Mouse (Mus musculus): Measurements from ENCODE around the gene Zfp92. TPM values are rescaled to one million over a fixed set of nuclear protein-coding genes. Genes with fewer than 3 reads are reported as not detected.

The Zfp92 gene
- total and polyA plus RNA-seq, 3 experiments: 0.04 TPM; not detected in 2

DNA sequence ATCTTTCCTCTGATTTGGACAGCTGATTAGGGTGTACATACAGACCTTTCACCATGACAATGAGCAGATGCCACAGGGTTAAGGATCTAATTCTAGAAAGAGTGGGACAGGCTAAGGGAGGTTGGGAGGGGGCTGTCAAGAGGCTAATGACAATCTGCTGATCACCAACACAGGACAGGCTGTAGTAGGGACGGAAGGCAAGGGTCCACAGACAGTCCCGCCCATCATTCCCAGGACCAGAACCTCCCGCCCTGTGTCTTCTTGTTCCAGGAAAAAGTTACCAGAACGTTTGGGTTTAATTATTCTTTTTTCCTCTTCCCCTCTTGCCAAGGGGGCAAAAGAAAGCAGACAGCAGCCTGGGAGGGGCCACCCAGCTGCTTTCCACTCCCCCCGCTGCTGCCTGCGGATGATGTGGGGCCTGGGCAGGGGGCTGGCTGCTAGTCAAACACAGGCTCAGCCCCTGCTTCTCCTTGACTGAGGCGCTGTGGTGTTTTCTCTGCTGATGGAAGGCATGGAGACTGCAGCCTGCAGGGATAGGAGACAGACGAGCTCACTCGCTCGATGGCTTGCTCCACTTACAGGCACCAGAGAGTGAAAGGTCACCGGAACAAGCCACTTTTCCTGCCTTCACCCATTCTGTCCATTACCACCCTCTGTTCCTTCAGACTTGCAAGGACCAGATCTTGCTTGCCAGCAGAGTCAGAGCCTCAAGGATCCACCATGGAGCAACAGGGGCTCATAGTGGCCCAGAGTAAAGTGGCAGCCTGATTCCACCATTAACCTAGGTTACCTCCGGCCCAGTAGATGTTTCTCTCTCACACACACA lies 63.7 kb downstream of the Zfp92 start:
- TF ChIP-seq ZKSCAN1 (IDR thresholded peaks at IDR 0.05; ENCODE audit: borderline replicate concordance, low read depth, low read length) (no peak), JUN (IDR thresholded peaks at IDR 0.05; ENCODE audit: insufficient read depth, low read depth, low read length) (no peak), GABPA (IDR thresholded peaks at IDR 0.05; ENCODE audit: insufficient replicate concordance, low read depth, low read length) (no peak), ELF1 (IDR thresholded peaks at IDR 0.05; ENCODE audit: low read depth, low read length) (no peak), ZMIZ1 (IDR thresholded peaks at IDR 0.05; ENCODE audit: low read depth, low read length) (no peak), NRF1 (IDR thresholded peaks at IDR 0.05; ENCODE audit: low read depth, low read length) (no peak), UBTF (IDR thresholded peaks at IDR 0.05; ENCODE audit: low read depth, low read length) (no peak), KAT2A (IDR thresholded peaks at IDR 0.05; ENCODE audit: insufficient replicate concordance, low read length) (no peak), SMC3 (IDR thresholded peaks at IDR 0.05; ENCODE audit: low read depth, low read length) (no peak), NELFE (IDR thresholded peaks at IDR 0.05; ENCODE audit: low read depth, low read length) (no peak), ETS1 (conservative IDR thresholded peaks at IDR 0.05; ENCODE audit: low read depth, low read length) (no peak), USF2 (conservative IDR thresholded peaks at IDR 0.05; ENCODE audit: low read depth, low read length) (no peak), HCFC1 (IDR thresholded peaks at IDR 0.05; ENCODE audit: low read depth, low read length) (no peak), RAD21 (IDR thresholded peaks at IDR 0.05; ENCODE audit: low read depth, low read length) (no peak), MYC (IDR thresholded peaks at IDR 0.05; ENCODE audit: low read depth, low read length) (no peak)
- Histone ChIP-seq H3K27ac (ENCODE audit: insufficient read depth, low read depth) (no peak overlapping the region), H3K4me3 (replicated peaks in 1 of 3; ENCODE audit: low read depth in 2 of 3, low read length in 2 of 3, poor library complexity in 1 of 3) (no peak overlapping the region), H3K36me3 (replicated peaks in 1 of 2; ENCODE audit: control insufficient read depth in 1 of 2, insufficient read depth in 1 of 2, low read length in 1 of 2) (no peaks in the 10 kb centered on the region), H3K79me2 (replicated peaks; ENCODE audit: control insufficient read depth, extremely low read depth, insufficient read depth, poor library complexity, severe bottlenecking) (no peaks in the 10 kb centered on the region), H3K4me1 (ENCODE audit: control insufficient read depth in 1 of 2, insufficient read depth in 2 of 2) (peaks cover 4 to 31% of the 10 kb centered on the region in 2 experiments), H3K4me2 (ENCODE audit: insufficient read depth, low read depth, poor library complexity, severe bottlenecking) (no peak overlapping the region), H3K9ac (ENCODE audit: insufficient read depth, low read depth) (no peak overlapping the region), H3K9me3 (replicated peaks; ENCODE audit: low read length) (no peaks in the 10 kb centered on the region), H3K27me3 (replicated peaks) (peaks cover 2% of the 10 kb centered on the region)
- dilution Hi-C loops (cut with MboI; ENCODE audit: extremely low pct_ligation_motif_present, extremely low pct_unique_long_range_greater_than_20kb, low sequenced_read_pairs) (no loop called here), in situ Hi-C loops (cut with MboI; ENCODE audit: low pct_ligation_motif_present, low pct_unique_long_range_greater_than_20kb, low sequenced_read_pairs) (no loop called here)
- DNase-seq (ENCODE audit: extremely low read depth): no peak

GRCm38 (mm10) chrX:73475658-73476256 lies 64.9 kb downstream of the Zfp92 start:
- no peak overlapping the region for H3K9ac ChIP-seq (ENCODE audit: insufficient read depth, low read depth)
- H3K9me3 ChIP-seq (replicated peaks; ENCODE audit: low read length): no peaks in the 10 kb centered on the region
- DNase-seq (ENCODE audit: extremely low read depth): no peak
- no peak overlapping the region for H3K27ac ChIP-seq (ENCODE audit: insufficient read depth, low read depth)
- peaks cover 4 to 38% of the 10 kb centered on the region in 2 experiments for H3K4me1 ChIP-seq (ENCODE audit: control insufficient read depth in 1 of 2, insufficient read depth in 2 of 2)
- in situ Hi-C loops (cut with MboI; ENCODE audit: low pct_ligation_motif_present, low pct_unique_long_range_greater_than_20kb, low sequenced_read_pairs): no loop called here
- H3K4me3 ChIP-seq (replicated peaks in 1 of 3; ENCODE audit: low read depth in 2 of 3, low read length in 2 of 3, poor library complexity in 1 of 3): no peak overlapping the region
- H3K36me3 ChIP-seq (replicated peaks in 1 of 2; ENCODE audit: control insufficient read depth in 1 of 2, insufficient read depth in 1 of 2, low read length in 1 of 2): no peaks in the 10 kb centered on the region
- dilution Hi-C loops (cut with MboI; ENCODE audit: extremely low pct_ligation_motif_present, extremely low pct_unique_long_range_greater_than_20kb, low sequenced_read_pairs): no loop called here
- H3K27me3 ChIP-seq (replicated peaks): peaks cover 2% of the 10 kb centered on the region
- TF ChIP-seq USF1 (IDR thresholded peaks at IDR 0.05; ENCODE audit: low read depth, low read length) (no peak), ZMIZ1 (IDR thresholded peaks at IDR 0.05; ENCODE audit: low read depth, low read length) (no peak), RAD21 (IDR thresholded peaks at IDR 0.05; ENCODE audit: low read depth, low read length) (no peak), NELFE (IDR thresholded peaks at IDR 0.05; ENCODE audit: low read depth, low read length) (no peak), SMC3 (IDR thresholded peaks at IDR 0.05; ENCODE audit: low read depth, low read length) (no peak), NRF1 (IDR thresholded peaks at IDR 0.05; ENCODE audit: low read depth, low read length) (no peak), MAX (IDR thresholded peaks at IDR 0.05; ENCODE audit: low read length) (no peak), BHLHE40 (IDR thresholded peaks at IDR 0.05; ENCODE audit: low read depth, low read length) (no peak), TCF12 (IDR thresholded peaks at IDR 0.05; ENCODE audit: low read depth, low read length) (no peak), MAFK (IDR thresholded peaks at IDR 0.05; ENCODE audit: insufficient replicate concordance, low read length) (no peak), MXI1 (IDR thresholded peaks at IDR 0.05; ENCODE audit: low read depth, low read length) (no peak), HCFC1 (IDR thresholded peaks at IDR 0.05; ENCODE audit: low read depth, low read length) (no peak), CTCF (conservative IDR thresholded peaks at IDR 0.05 in 1 of 2, IDR thresholded peaks at IDR 0.05 in 1 of 2; ENCODE audit: low read depth in 2 of 2, low read length in 2 of 2) (no peak), TBP (conservative IDR thresholded peaks at IDR 0.05; ENCODE audit: low read depth, low read length) (no peak), MYC (IDR thresholded peaks at IDR 0.05; ENCODE audit: low read depth, low read length) (no peak), GABPA (IDR thresholded peaks at IDR 0.05; ENCODE audit: insufficient replicate concordance, low read depth, low read length) (no peak), USF2 (conservative IDR thresholded peaks at IDR 0.05; ENCODE audit: low read depth, low read length) (no peak)
- H3K4me2 ChIP-seq (ENCODE audit: insufficient read depth, low read depth, poor library complexity, severe bottlenecking): no peak overlapping the region
- no peaks in the 10 kb centered on the region for H3K79me2 ChIP-seq (replicated peaks; ENCODE audit: control insufficient read depth, extremely low read depth, insufficient read depth, poor library complexity, severe bottlenecking)
